Mouse (Mus musculus): Measurements from ENCODE around the gene Pdcd2l. TPM values are rescaled to one million over a fixed set of nuclear protein-coding genes. Genes with fewer than 3 reads are reported as not detected.
A peak's percentile ranks its signal among the peaks of the same experiment; 100 is the strongest.
"Not testable (repeated sequence)": the region's sequence is repeated elsewhere in the genome, so short reads cannot be mapped to it uniquely, and the experiment has no call there.

The Pdcd2l gene
- polyA plus RNA-seq, 1 experiment from 2014 or later: 84.3 TPM

DNA sequence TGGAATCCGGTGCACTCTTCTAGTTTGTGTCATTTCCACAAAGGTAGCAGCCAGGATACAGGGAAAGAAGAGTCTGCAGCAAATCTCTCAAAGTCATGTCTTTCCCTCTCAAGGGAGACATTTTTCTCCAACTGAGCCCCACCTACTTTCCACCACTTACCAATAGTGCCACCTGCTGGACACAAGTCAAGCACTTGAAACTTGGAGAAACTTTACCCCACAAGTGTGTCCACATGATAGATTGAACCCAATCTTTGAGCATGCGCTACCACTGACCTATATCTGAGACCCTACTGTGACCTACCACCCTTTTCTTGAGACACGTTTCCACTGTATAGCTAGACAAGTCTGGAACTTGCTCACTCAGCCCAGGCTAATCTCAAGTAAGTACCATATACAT, 1.9 kb upstream of the Pdcd2l start:
- no peak for ATAC-seq
- Histone ChIP-seq H3K4me2 (ENCODE audit: low read length) (no peak overlapping the region), H3K36me3 (ENCODE audit: control insufficient read depth, insufficient read depth, low read length) (peaks cover 29% of the 10 kb centered on the region), H3K27ac (ENCODE audit: low read length) (no peak overlapping the region), H3K9ac (ENCODE audit: low read depth, low read length) (no peak overlapping the region), H3K9me3 (replicated peaks; ENCODE audit: control insufficient read depth, low read length, poor library complexity, severe bottlenecking) (no peaks in the 10 kb centered on the region), H3K27me3 (ENCODE audit: control insufficient read depth, insufficient read depth, low read depth, low read length) (no peaks in the 10 kb centered on the region), H3K4me1 (ENCODE audit: control insufficient read depth, insufficient read depth, low read length) (peaks cover 7% of the 10 kb centered on the region), H3K4me3 (ENCODE audit: low read depth, low read length) (no peak overlapping the region)
- WGBS: 62% methylated on average over 3 of the region's 3 CpGs

DNA sequence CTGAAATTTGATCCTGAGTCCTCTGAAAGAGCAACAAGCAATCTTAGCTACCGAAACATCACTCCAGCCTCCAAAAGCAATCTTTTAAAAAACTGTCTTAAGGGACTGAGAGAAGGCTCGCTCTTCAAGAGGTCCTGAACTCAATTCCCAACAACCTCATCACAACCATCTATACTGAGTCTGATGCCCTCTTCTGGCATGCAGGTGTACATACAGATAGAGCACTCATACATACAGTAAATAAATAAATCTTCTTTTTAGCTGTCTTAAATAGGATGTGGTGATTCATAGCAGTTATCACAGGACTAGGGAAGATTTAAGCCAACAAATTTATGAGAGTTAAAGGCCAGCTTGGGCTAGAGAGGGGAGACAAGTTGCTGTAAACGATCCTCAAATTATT, 829 bp downstream of the Pdcd2l start:
- WGBS: 53% methylated on average over 3 of the region's 3 CpGs
- no peaks in the 10 kb centered on the region for H3K27me3 ChIP-seq (ENCODE audit: control insufficient read depth, insufficient read depth, low read depth, low read length)
- H3K9ac ChIP-seq (ENCODE audit: low read depth, low read length): peak overlapping the region; percentile 92
- 0 out of 2 replicates have a peak overlapping the region, but pooled peaks have one; percentile 74 for H3K27ac ChIP-seq (ENCODE audit: low read length)
- peaks cover 10% of the 10 kb centered on the region for H3K36me3 ChIP-seq (ENCODE audit: control insufficient read depth, insufficient read depth, low read length)
- peak overlapping the region; percentile 97 for H3K4me3 ChIP-seq (ENCODE audit: low read depth, low read length)
- no peak for ATAC-seq
- no peaks in the 10 kb centered on the region for H3K9me3 ChIP-seq (replicated peaks; ENCODE audit: control insufficient read depth, low read length, poor library complexity, severe bottlenecking)
- peak overlapping the region; percentile 86 for H3K4me2 ChIP-seq (ENCODE audit: low read length)
- H3K4me1 ChIP-seq (ENCODE audit: control insufficient read depth, insufficient read depth, low read length): peaks cover 7% of the 10 kb centered on the region

DNA sequence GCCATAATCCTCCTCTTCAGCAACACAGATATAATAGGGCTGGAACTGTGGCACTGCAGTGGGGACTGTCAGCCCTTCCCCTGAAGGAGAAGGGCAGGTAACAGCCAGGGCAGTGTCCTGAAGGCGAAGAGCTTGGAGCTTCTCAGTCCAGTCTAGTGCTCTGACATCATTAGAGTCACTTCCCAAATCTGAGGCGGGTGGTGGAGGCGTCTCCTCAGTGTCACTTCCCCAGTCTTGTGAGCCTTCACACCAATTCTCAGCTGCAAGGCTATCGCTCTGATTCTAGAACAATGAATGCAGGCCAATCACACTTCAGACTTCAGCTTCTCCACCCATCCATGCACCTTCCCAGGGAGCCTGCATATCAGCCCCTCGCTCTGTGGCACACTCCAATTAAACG, 3.6 kb downstream of the Pdcd2l start:
- H3K36me3 ChIP-seq (ENCODE audit: control insufficient read depth, insufficient read depth, low read length): peaks cover 17% of the 10 kb centered on the region
- WGBS: 92% methylated on average over 6 of the region's 6 CpGs

DNA sequence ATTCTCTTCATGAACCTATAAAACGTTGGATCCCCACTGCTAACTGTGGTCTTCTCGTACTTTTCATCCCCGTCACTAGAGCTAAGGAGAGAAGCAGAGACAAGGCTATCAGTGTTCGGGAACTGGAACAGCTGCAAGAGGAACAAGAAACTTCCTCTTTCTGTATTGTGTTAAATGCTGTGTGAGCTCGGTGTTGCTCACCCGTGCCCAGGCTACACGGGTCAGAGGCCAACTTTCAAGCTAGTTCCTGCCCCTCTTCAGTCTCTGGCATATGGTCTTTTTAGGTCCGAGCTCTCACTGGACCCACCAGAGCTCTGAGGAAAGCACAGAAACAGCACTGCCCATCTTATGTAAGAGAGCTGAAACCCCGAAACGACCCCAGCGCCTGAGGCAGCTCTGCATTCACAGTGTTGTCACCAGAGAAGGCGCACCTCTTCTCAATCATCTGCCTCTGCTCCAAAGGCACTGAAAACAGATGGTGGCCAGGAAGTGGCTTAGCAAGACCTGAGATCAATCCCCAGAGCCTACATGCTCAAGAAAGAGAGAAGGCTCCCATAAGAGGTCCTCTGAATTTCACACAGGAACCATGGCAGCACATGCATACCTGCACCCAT, 7.0 kb downstream of the Pdcd2l start:
- no peak overlapping the region for H3K9ac ChIP-seq (ENCODE audit: low read depth, low read length)
- no peak overlapping the region for H3K27ac ChIP-seq (ENCODE audit: low read length)
- WGBS: 93% methylated on average over 12 of the region's 12 CpGs
- H3K4me1 ChIP-seq (ENCODE audit: control insufficient read depth, insufficient read depth, low read length): no peaks in the 10 kb centered on the region
- peaks cover 32% of the 10 kb centered on the region for H3K36me3 ChIP-seq (ENCODE audit: control insufficient read depth, insufficient read depth, low read length)
- no peak overlapping the region for H3K4me2 ChIP-seq (ENCODE audit: low read length)
- no peaks in the 10 kb centered on the region for H3K9me3 ChIP-seq (replicated peaks; ENCODE audit: control insufficient read depth, low read length, poor library complexity, severe bottlenecking)
- no peaks in the 10 kb centered on the region for H3K27me3 ChIP-seq (ENCODE audit: control insufficient read depth, insufficient read depth, low read depth, low read length)
- no peak for ATAC-seq
- H3K4me3 ChIP-seq (ENCODE audit: low read depth, low read length): no peak overlapping the region

More for the DNA sequence above, 3.6 kb downstream of the Pdcd2l start:
- no peak overlapping the region for H3K9ac ChIP-seq (ENCODE audit: low read depth, low read length)
- ATAC-seq: no peak
- no peaks in the 10 kb centered on the region for H3K27me3 ChIP-seq (ENCODE audit: control insufficient read depth, insufficient read depth, low read depth, low read length)
- no peak overlapping the region for H3K4me2 ChIP-seq (ENCODE audit: low read length)
- no peaks in the 10 kb centered on the region for H3K9me3 ChIP-seq (replicated peaks; ENCODE audit: control insufficient read depth, low read length, poor library complexity, severe bottlenecking)
- H3K4me1 ChIP-seq (ENCODE audit: control insufficient read depth, insufficient read depth, low read length): peaks cover 7% of the 10 kb centered on the region
- H3K4me3 ChIP-seq (ENCODE audit: low read depth, low read length): no peak overlapping the region
- no peak overlapping the region for H3K27ac ChIP-seq (ENCODE audit: low read length)

DNA sequence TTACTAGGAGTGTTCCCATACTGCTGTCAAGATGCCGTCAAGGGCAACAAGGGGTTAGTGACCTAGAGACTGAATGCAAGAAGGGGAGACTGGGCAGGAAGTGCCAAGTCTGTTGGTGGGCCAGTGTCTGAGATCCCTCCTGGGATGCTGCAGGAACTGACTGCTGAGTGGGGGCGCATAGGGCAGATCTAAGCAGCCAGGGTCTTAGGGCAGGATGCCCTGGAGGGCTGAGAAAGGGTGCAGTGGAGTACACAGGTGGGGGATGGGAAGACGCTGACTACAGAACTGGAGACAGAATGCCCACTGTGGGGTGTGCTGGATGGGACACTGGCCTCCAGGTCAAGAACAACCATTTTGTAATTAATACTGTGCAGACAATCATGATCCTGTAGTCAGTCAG, 12.7 kb downstream of the Pdcd2l start:
- H3K27me3 ChIP-seq (ENCODE audit: control insufficient read depth, insufficient read depth, low read depth, low read length): no peaks in the 10 kb centered on the region
- WGBS: 80% methylated on average over 3 of the region's 3 CpGs
- H3K9ac ChIP-seq (ENCODE audit: low read depth, low read length): no peak overlapping the region
- no peak overlapping the region for H3K27ac ChIP-seq (ENCODE audit: low read length)
- ATAC-seq: no peak
- no peak overlapping the region for H3K4me2 ChIP-seq (ENCODE audit: low read length)
- no peaks in the 10 kb centered on the region for H3K9me3 ChIP-seq (replicated peaks; ENCODE audit: control insufficient read depth, low read length, poor library complexity, severe bottlenecking)
- peaks cover 30% of the 10 kb centered on the region for H3K36me3 ChIP-seq (ENCODE audit: control insufficient read depth, insufficient read depth, low read length)
- H3K4me1 ChIP-seq (ENCODE audit: control insufficient read depth, insufficient read depth, low read length): no peaks in the 10 kb centered on the region
- no peak overlapping the region for H3K4me3 ChIP-seq (ENCODE audit: low read depth, low read length)

DNA sequence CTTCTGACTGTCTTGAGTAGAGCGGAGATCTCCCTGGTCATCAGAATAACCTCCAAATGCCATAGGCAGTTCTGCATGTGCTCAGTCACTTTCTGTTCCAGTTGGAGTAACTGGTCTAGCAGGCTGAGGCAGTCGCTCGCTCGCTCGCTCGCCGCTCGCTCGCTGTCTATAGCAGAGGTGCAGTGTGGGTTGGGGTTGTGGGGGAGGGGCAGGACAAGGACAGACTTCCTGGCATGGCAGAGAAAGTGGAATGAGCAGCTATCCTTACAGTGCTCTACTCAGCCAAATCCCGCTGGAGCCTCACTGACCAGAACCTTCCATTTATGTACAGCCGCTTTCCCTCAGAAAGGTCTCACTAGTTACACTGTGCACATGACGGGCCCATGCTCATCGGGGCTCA, 13.1 kb downstream of the Pdcd2l start:
- no peaks in the 10 kb centered on the region for H3K9me3 ChIP-seq (replicated peaks; ENCODE audit: control insufficient read depth, low read length, poor library complexity, severe bottlenecking)
- no peaks in the 10 kb centered on the region for H3K27me3 ChIP-seq (ENCODE audit: control insufficient read depth, insufficient read depth, low read depth, low read length)
- no peak overlapping the region for H3K9ac ChIP-seq (ENCODE audit: low read depth, low read length)
- no peak overlapping the region for H3K4me3 ChIP-seq (ENCODE audit: low read depth, low read length)
- H3K27ac ChIP-seq (ENCODE audit: low read length): no peak overlapping the region
- no peaks in the 10 kb centered on the region for H3K4me1 ChIP-seq (ENCODE audit: control insufficient read depth, insufficient read depth, low read length)
- no peak for ATAC-seq
- H3K4me2 ChIP-seq (ENCODE audit: low read length): no peak overlapping the region
- WGBS: 93% methylated on average over 13 of the region's 13 CpGs
- H3K36me3 ChIP-seq (ENCODE audit: control insufficient read depth, insufficient read depth, low read length): peaks cover 27% of the 10 kb centered on the region

DNA sequence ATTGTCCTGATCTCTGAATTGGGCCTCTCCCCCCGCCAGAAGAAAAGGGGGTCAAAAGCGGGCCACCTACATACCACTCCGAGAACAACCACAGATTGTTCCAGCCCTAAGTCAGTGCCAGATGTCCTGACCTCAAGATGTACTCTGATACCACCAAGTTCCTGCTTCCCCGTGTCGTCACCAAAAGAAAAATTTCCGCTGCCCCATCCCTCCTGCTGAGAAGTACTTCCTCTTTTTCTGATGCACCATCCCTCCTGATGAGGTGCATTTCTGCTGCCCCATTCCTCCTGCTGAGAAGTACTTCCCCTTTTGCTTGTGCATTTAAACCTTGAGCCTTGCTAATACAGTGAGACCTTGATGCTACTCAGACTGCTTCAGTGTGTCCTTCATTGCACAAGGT, 20.2 kb downstream of the Pdcd2l start:
- 88% methylated on average over 6 of the region's 6 CpGs for WGBS
- ATAC-seq; H3K4me2 ChIP-seq (ENCODE audit: low read length); H3K27ac ChIP-seq (ENCODE audit: low read length); H3K27me3 ChIP-seq (ENCODE audit: control insufficient read depth, insufficient read depth, low read depth, low read length); H3K4me1 ChIP-seq (ENCODE audit: control insufficient read depth, insufficient read depth, low read length); H3K9me3 ChIP-seq (replicated peaks; ENCODE audit: control insufficient read depth, low read length, poor library complexity, severe bottlenecking); H3K4me3 ChIP-seq (ENCODE audit: low read depth, low read length); H3K36me3 ChIP-seq (ENCODE audit: control insufficient read depth, insufficient read depth, low read length); H3K9ac ChIP-seq (ENCODE audit: low read depth, low read length): not testable (repeated sequence)

DNA sequence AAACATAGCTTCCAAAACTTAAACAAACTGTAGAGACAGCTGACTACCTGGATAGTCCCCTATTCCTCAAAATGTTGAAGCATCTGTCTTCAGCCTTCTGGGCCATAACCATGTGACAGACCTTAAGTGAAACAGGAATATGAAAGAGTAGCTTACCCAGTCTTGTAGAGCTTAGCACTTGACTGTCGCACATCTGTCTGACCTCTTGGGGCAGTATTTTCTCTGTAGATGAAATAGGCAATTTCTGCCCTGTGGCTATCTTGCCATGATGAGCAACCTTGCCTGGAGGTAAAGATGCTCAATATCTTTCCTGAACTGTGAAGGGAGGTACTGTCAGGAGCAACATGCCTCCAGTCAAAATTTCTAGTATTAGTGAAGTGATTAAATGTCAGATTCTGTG, 24.2 kb downstream of the Pdcd2l start:
- Histone ChIP-seq H3K4me3 (ENCODE audit: low read depth, low read length) (no peak overlapping the region), H3K27me3 (ENCODE audit: control insufficient read depth, insufficient read depth, low read depth, low read length) (no peaks in the 10 kb centered on the region), H3K4me2 (ENCODE audit: low read length) (no peak overlapping the region), H3K9ac (ENCODE audit: low read depth, low read length) (no peak overlapping the region), H3K27ac (ENCODE audit: low read length) (no peak overlapping the region), H3K4me1 (ENCODE audit: control insufficient read depth, insufficient read depth, low read length) (peaks cover 4% of the 10 kb centered on the region), H3K9me3 (replicated peaks; ENCODE audit: control insufficient read depth, low read length, poor library complexity, severe bottlenecking) (no peaks in the 10 kb centered on the region), H3K36me3 (ENCODE audit: control insufficient read depth, insufficient read depth, low read length) (no peaks in the 10 kb centered on the region)
- 73% methylated on average over 1 of the region's 1 CpGs for WGBS
- ATAC-seq: no peak

DNA sequence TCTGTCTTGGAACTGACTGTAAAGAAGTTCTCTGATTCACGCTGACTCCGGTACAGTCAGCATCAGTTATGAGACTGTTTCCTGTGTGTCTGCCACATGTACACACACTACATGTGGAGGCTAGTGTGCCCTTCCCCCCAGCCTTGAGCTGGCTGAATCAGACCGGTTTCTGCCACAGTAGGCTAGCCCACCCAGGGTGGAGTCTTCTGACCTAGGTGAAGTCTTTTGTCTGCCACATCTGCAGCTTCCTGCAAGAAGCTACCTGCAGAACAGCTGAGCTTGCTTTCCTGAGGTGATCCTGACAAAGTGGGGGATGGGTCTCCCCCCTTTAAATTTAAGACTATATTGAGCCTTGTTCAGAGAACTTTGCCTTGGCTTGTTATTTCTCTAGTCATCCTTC, 27.0 kb downstream of the Pdcd2l start, which contains the start of gene Uba2:
Gene Uba2, minus strand, starts transcription at position 146 of the 400 bp plus-strand sequence.
- Histone ChIP-seq H3K4me2 (ENCODE audit: low read length) (peak within 1 kb of the TSS; percentile 97), H3K36me3 (ENCODE audit: control insufficient read depth, insufficient read depth, low read length) (0 out of 2 replicates have a peak, but pooled peaks cover 2% of the 10 kb centered on the region), H3K9ac (ENCODE audit: low read depth, low read length) (peak within 1 kb of the TSS; percentile 97), H3K4me3 (ENCODE audit: low read depth, low read length) (peak within 1 kb of the TSS; percentile 99), H3K9me3 (replicated peaks; ENCODE audit: control insufficient read depth, low read length, poor library complexity, severe bottlenecking) (no peaks in the 10 kb centered on the region), H3K27me3 (ENCODE audit: control insufficient read depth, insufficient read depth, low read depth, low read length) (no peaks in the 10 kb centered on the region), H3K27ac (ENCODE audit: low read length) (peak within 1 kb of the TSS; percentile 86), H3K4me1 (ENCODE audit: control insufficient read depth, insufficient read depth, low read length) (peaks cover 9% of the 10 kb centered on the region)
- 79% methylated on average over 3 of the region's 3 CpGs for WGBS
- no peak for ATAC-seq
